Mouse (Mus musculus): ENCODE results near the gene Anp32b. TPM values are rescaled to one million over a fixed set of nuclear protein-coding genes. Genes with fewer than 3 reads are reported as not detected.

The Anp32b gene
- polyA plus RNA-seq, 1 experiment from 2014 or later = 354 TPM

- Histone ChIP-seq H3K4me1 (ENCODE audit: control insufficient read depth, insufficient read depth, low read length) (no peaks in the 10 kb centered on the region), H3K36me3 (replicated peaks; ENCODE audit: control insufficient read depth, insufficient read depth, low read depth, low read length) (no peaks in the 10 kb centered on the region), H3K27ac (replicated peaks; ENCODE audit: low read depth, low read length) (no peak overlapping the region), H3K9me3 (replicated peaks; ENCODE audit: control insufficient read depth, low read length) (no peaks in the 10 kb centered on the region), H3K9ac (replicated peaks; ENCODE audit: low read length) (no peak overlapping the region), H3K4me3 (ENCODE audit: low read depth, low read length) (no peak overlapping the region), H3K27me3 (ENCODE audit: control insufficient read depth, insufficient read depth, low read length) (no peaks in the 10 kb centered on the region), H3K4me2 (ENCODE audit: low read depth, low read length) (no peak overlapping the region)
- WGBS = 60% methylated on average over 3 of the region's 3 CpGs
- DNase-seq (ENCODE audit: low spot score) (no peak), ATAC-seq (replicated peaks; ENCODE audit: insufficient number of reproducible peaks, low FRiP score, low TSS enrichment, low read depth) (no peak)
Observed at GRCm38 (mm10) chr4:46417491-46417890, 33.2 kb upstream of the Anp32b start.

GRCm38 (mm10) chr4:46418851-46419250, 31.9 kb upstream of the Anp32b start:
- H3K4me1 ChIP-seq (ENCODE audit: control insufficient read depth, insufficient read depth, low read length) = no peaks in the 10 kb centered on the region
- DNase-seq (ENCODE audit: low spot score) (no peak), ATAC-seq (replicated peaks; ENCODE audit: insufficient number of reproducible peaks, low FRiP score, low TSS enrichment, low read depth) (no peak)
- H3K4me2 ChIP-seq (ENCODE audit: low read depth, low read length) = no peak overlapping the region
- no peak overlapping the region for H3K9ac ChIP-seq (replicated peaks; ENCODE audit: low read length)
- H3K36me3 ChIP-seq (replicated peaks; ENCODE audit: control insufficient read depth, insufficient read depth, low read depth, low read length) = no peaks in the 10 kb centered on the region
- H3K27me3 ChIP-seq (ENCODE audit: control insufficient read depth, insufficient read depth, low read length) = no peaks in the 10 kb centered on the region
- H3K9me3 ChIP-seq (replicated peaks; ENCODE audit: control insufficient read depth, low read length) = no peaks in the 10 kb centered on the region
- WGBS = 88% methylated on average over 9 of the region's 9 CpGs
- no peak overlapping the region for H3K27ac ChIP-seq (replicated peaks; ENCODE audit: low read depth, low read length)
- H3K4me3 ChIP-seq (ENCODE audit: low read depth, low read length) = no peak overlapping the region

GRCm38 (mm10) chr4:46422625-46423024, 28.1 kb upstream of the Anp32b start:
- Histone ChIP-seq H3K27ac (replicated peaks; ENCODE audit: low read depth, low read length) (no peak overlapping the region), H3K4me3 (ENCODE audit: low read depth, low read length) (no peak overlapping the region), H3K36me3 (replicated peaks; ENCODE audit: control insufficient read depth, insufficient read depth, low read depth, low read length) (no peaks in the 10 kb centered on the region), H3K4me1 (ENCODE audit: control insufficient read depth, insufficient read depth, low read length) (no peaks in the 10 kb centered on the region), H3K4me2 (ENCODE audit: low read depth, low read length) (no peak overlapping the region), H3K27me3 (ENCODE audit: control insufficient read depth, insufficient read depth, low read length) (no peaks in the 10 kb centered on the region), H3K9ac (replicated peaks; ENCODE audit: low read length) (no peak overlapping the region), H3K9me3 (replicated peaks; ENCODE audit: control insufficient read depth, low read length) (no peaks in the 10 kb centered on the region)
- DNase-seq (ENCODE audit: low spot score) (no peak), ATAC-seq (replicated peaks; ENCODE audit: insufficient number of reproducible peaks, low FRiP score, low TSS enrichment, low read depth) (no peak)
- WGBS = 78% methylated on average over 8 of the region's 8 CpGs

- ATAC-seq (replicated peaks; ENCODE audit: insufficient number of reproducible peaks, low FRiP score, low TSS enrichment, low read depth) (no peak), DNase-seq (ENCODE audit: low spot score) (no peak)
- H3K36me3 ChIP-seq (replicated peaks; ENCODE audit: control insufficient read depth, insufficient read depth, low read depth, low read length) = no peaks in the 10 kb centered on the region
- H3K9me3 ChIP-seq (replicated peaks; ENCODE audit: control insufficient read depth, low read length) = no peaks in the 10 kb centered on the region
- H3K27ac ChIP-seq (replicated peaks; ENCODE audit: low read depth, low read length) = no peak overlapping the region
- H3K27me3 ChIP-seq (ENCODE audit: control insufficient read depth, insufficient read depth, low read length) = no peaks in the 10 kb centered on the region
- no peak overlapping the region for H3K4me3 ChIP-seq (ENCODE audit: low read depth, low read length)
- H3K9ac ChIP-seq (replicated peaks; ENCODE audit: low read length) = no peak overlapping the region
- no peak overlapping the region for H3K4me2 ChIP-seq (ENCODE audit: low read depth, low read length)
- 64% methylated on average over 10 of the region's 10 CpGs for WGBS
- H3K4me1 ChIP-seq (ENCODE audit: control insufficient read depth, insufficient read depth, low read length) = no peaks in the 10 kb centered on the region
Observed at GRCm38 (mm10) chr4:46428903-46429499, 21.7 kb upstream of the Anp32b start.

GRCm38 (mm10) chr4:46432339-46433036, 18.2 kb upstream of the Anp32b start:
- Histone ChIP-seq H3K9ac (replicated peaks; ENCODE audit: low read length) (no peak overlapping the region), H3K4me2 (ENCODE audit: low read depth, low read length) (no peak overlapping the region), H3K4me3 (ENCODE audit: low read depth, low read length) (no peak overlapping the region), H3K27ac (replicated peaks; ENCODE audit: low read depth, low read length) (no peak overlapping the region), H3K36me3 (replicated peaks; ENCODE audit: control insufficient read depth, insufficient read depth, low read depth, low read length) (no peaks in the 10 kb centered on the region), H3K4me1 (ENCODE audit: control insufficient read depth, insufficient read depth, low read length) (no peaks in the 10 kb centered on the region), H3K9me3 (replicated peaks; ENCODE audit: control insufficient read depth, low read length) (no peaks in the 10 kb centered on the region), H3K27me3 (ENCODE audit: control insufficient read depth, insufficient read depth, low read length) (no peaks in the 10 kb centered on the region)
- 90% methylated on average over 12 of the region's 12 CpGs for WGBS
- ATAC-seq (replicated peaks; ENCODE audit: insufficient number of reproducible peaks, low FRiP score, low TSS enrichment, low read depth) (no peak), DNase-seq (ENCODE audit: low spot score) (no peak)

GRCm38 (mm10) chr4:46442501-46442900, 8.2 kb upstream of the Anp32b start:
- no peaks in the 10 kb centered on the region for H3K4me1 ChIP-seq (ENCODE audit: control insufficient read depth, insufficient read depth, low read length)
- ATAC-seq (replicated peaks; ENCODE audit: insufficient number of reproducible peaks, low FRiP score, low TSS enrichment, low read depth) (no peak), DNase-seq (ENCODE audit: low spot score) (no peak)
- H3K4me3 ChIP-seq (ENCODE audit: low read depth, low read length) = no peak overlapping the region
- H3K27ac ChIP-seq (replicated peaks; ENCODE audit: low read depth, low read length) = no peak overlapping the region
- no peaks in the 10 kb centered on the region for H3K9me3 ChIP-seq (replicated peaks; ENCODE audit: control insufficient read depth, low read length)
- H3K27me3 ChIP-seq (ENCODE audit: control insufficient read depth, insufficient read depth, low read length) = no peaks in the 10 kb centered on the region
- H3K36me3 ChIP-seq (replicated peaks; ENCODE audit: control insufficient read depth, insufficient read depth, low read depth, low read length) = no peaks in the 10 kb centered on the region
- no peak overlapping the region for H3K9ac ChIP-seq (replicated peaks; ENCODE audit: low read length)
- WGBS = 87% methylated on average over 4 of the region's 4 CpGs
- no peak overlapping the region for H3K4me2 ChIP-seq (ENCODE audit: low read depth, low read length)

GRCm38 (mm10) chr4:46445237-46445945, 5.3 kb upstream of the Anp32b start:
- Histone ChIP-seq H3K27ac (replicated peaks; ENCODE audit: low read depth, low read length) (no peak overlapping the region), H3K27me3 (ENCODE audit: control insufficient read depth, insufficient read depth, low read length) (no peaks in the 10 kb centered on the region), H3K36me3 (replicated peaks; ENCODE audit: control insufficient read depth, insufficient read depth, low read depth, low read length) (no peaks in the 10 kb centered on the region), H3K9me3 (replicated peaks; ENCODE audit: control insufficient read depth, low read length) (no peaks in the 10 kb centered on the region), H3K4me3 (ENCODE audit: low read depth, low read length) (no peak overlapping the region), H3K4me1 (ENCODE audit: control insufficient read depth, insufficient read depth, low read length) (no peaks in the 10 kb centered on the region), H3K4me2 (ENCODE audit: low read depth, low read length) (no peak overlapping the region), H3K9ac (replicated peaks; ENCODE audit: low read length) (peak overlapping the region; percentile 32)
- ATAC-seq (replicated peaks; ENCODE audit: insufficient number of reproducible peaks, low FRiP score, low TSS enrichment, low read depth) (no peak), DNase-seq (ENCODE audit: low spot score) (no peak)
- 46% methylated on average over 9 of the region's 9 CpGs for WGBS

- Histone ChIP-seq H3K9me3 (replicated peaks; ENCODE audit: control insufficient read depth, low read length) (no peaks in the 10 kb centered on the region), H3K4me3 (ENCODE audit: low read depth, low read length) (no peak overlapping the region), H3K36me3 (replicated peaks; ENCODE audit: control insufficient read depth, insufficient read depth, low read depth, low read length) (no peaks in the 10 kb centered on the region), H3K27me3 (ENCODE audit: control insufficient read depth, insufficient read depth, low read length) (no peaks in the 10 kb centered on the region), H3K4me2 (ENCODE audit: low read depth, low read length) (no peak overlapping the region), H3K4me1 (ENCODE audit: control insufficient read depth, insufficient read depth, low read length) (no peaks in the 10 kb centered on the region), H3K27ac (replicated peaks; ENCODE audit: low read depth, low read length) (no peak overlapping the region), H3K9ac (replicated peaks; ENCODE audit: low read length) (no peak overlapping the region)
- no peak for ATAC-seq (replicated peaks; ENCODE audit: insufficient number of reproducible peaks, low FRiP score, low TSS enrichment, low read depth)
- no peak for DNase-seq (ENCODE audit: low spot score)
- WGBS = 53% methylated on average over 1 of the region's 1 CpGs
Observed at GRCm38 (mm10) chr4:46447461-46447860, 3.2 kb upstream of the Anp32b start.

All from embryonic facial prominence, embryonic 11.5 days (tissue).